Mouse (Mus musculus): ENCODE data around the gene Rab38. TPM values are rescaled to one million over a fixed set of nuclear protein-coding genes. Genes with fewer than 3 reads are reported as not detected.

The Rab38 gene
- polyA plus RNA-seq, 1 experiment, result 2.9 TPM

DNA sequence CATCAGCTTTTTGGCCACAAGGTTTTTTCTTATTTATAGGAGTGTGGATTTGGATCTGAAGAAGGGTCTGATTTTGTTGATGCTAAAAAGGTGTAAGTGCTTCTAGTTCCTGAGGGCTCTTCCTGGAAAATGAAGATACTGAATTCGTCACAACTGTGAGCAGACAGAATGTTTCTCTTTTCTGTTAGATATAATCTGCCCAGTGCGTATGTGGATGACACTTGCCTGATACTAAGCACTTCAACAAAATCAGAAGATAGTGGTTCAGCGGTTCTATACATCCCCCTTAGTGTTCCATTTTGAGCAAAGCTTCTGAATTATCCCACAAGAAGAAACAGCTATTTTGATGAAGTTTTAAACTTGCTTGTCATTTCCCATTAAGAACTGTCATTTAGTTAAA, 2.6 kb upstream of the Rab38 start:
- no peak overlapping the region for H3K27ac ChIP-seq (ENCODE audit: control insufficient read depth, insufficient read depth, low read depth, low read length, poor library complexity)
- no peaks in the 10 kb centered on the region for H3K4me1 ChIP-seq (ENCODE audit: control insufficient read depth, insufficient read depth, low read length)
- 64% methylated on average over 3 of the region's 3 CpGs for WGBS
- no peak overlapping the region for H3K4me3 ChIP-seq (replicated peaks; ENCODE audit: control insufficient read depth, low read depth, low read length)
- TF ChIP-seq CTCF (IDR thresholded peaks at IDR 0.05; ENCODE audit: control insufficient read depth, insufficient read depth, low read length) (no peak), POLR2A (IDR thresholded peaks at IDR 0.05; ENCODE audit: borderline replicate concordance, control insufficient read depth, low read depth, low read length) (no peak)

DNA sequence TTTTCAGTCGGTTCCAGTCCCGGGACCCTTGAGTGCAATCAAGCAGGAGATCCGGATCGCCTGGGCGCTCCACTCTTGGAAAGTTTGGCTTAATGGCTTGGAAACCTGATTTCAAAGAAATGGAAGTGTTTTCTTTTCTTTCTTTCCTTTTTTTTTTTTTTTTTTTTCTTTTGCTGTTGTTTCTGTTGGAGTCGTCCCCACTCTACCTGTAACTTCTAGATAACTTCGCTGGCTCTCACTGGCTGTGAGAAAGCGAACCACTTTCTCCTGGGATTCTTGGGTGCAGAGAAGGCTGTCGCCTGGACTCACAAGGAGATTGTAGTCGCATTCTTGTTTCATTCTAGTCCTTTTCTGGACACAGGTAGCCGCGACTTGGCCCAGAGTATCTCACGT, 615 bp downstream of the Rab38 start:
- TF ChIP-seq CTCF (IDR thresholded peaks at IDR 0.05; ENCODE audit: control insufficient read depth, insufficient read depth, low read length) (no peak), POLR2A (IDR thresholded peaks at IDR 0.05; ENCODE audit: borderline replicate concordance, control insufficient read depth, low read depth, low read length) (no peak)
- Histone ChIP-seq H3K27ac (ENCODE audit: control insufficient read depth, insufficient read depth, low read depth, low read length, poor library complexity) (no peak overlapping the region; the same call in 1 of the 2 replicates), H3K4me1 (ENCODE audit: control insufficient read depth, insufficient read depth, low read length) (no peaks in the 10 kb centered on the region), H3K4me3 (replicated peaks; ENCODE audit: control insufficient read depth, low read depth, low read length) (peak overlapping the region; percentile 82)
- under 1% methylated on average over 13 of the region's 13 CpGs for WGBS

DNA sequence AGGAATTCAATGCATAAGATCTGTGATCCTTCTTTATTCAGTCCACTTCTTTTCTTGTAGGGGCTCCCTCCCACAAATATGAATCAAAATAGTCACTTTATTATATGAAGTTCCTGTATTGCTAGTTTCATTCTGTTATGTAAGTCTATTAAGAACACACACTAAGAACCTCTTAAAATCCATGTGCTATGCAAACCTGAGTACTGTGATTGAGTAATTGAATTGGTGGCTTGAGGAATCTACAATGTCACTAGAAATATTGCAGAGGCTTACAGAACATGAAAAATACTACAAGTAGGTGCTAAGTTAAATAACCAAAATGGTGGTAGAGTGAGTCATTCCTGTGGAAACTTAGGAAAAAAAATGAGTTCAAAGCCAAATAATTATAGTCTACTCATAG, 10.2 kb downstream of the Rab38 start:
- Histone ChIP-seq H3K27ac (ENCODE audit: control insufficient read depth, insufficient read depth, low read depth, low read length, poor library complexity) (no peak overlapping the region), H3K4me1 (ENCODE audit: control insufficient read depth, insufficient read depth, low read length) (no peaks in the 10 kb centered on the region)
- TF ChIP-seq POLR2A (IDR thresholded peaks at IDR 0.05; ENCODE audit: borderline replicate concordance, control insufficient read depth, low read depth, low read length) (no peak), CTCF (IDR thresholded peaks at IDR 0.05; ENCODE audit: control insufficient read depth, insufficient read depth, low read length) (no peak)

DNA sequence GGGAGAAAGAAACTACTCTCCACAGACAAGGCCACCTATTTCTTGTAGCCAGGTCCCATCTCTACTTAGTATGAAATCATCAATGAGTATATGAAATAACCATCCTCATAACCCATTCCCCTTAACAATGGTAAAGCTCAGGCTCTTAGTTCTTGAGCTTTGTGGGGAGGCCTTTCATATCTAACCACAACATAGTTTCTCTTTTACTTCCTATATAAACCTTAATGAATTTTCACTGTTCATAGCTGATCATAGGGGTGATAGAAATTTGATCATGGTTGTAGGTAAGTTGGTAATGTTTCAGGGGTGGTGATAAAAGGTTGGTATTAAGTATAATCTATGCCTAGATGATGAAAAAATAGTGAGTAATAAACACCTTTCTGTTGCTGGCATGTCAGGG, 12.6 kb downstream of the Rab38 start:
- Histone ChIP-seq H3K4me1 (ENCODE audit: control insufficient read depth, insufficient read depth, low read length) (no peaks in the 10 kb centered on the region), H3K4me3 (replicated peaks; ENCODE audit: control insufficient read depth, low read depth, low read length) (no peak overlapping the region), H3K27ac (ENCODE audit: control insufficient read depth, insufficient read depth, low read depth, low read length, poor library complexity) (no peak overlapping the region)
- TF ChIP-seq POLR2A (IDR thresholded peaks at IDR 0.05; ENCODE audit: borderline replicate concordance, control insufficient read depth, low read depth, low read length), result no peak
- TF ChIP-seq CTCF (IDR thresholded peaks at IDR 0.05; ENCODE audit: control insufficient read depth, insufficient read depth, low read length), result no peak

More for the DNA sequence above, 10.2 kb downstream of the Rab38 start:
- no peak overlapping the region for H3K4me3 ChIP-seq (replicated peaks; ENCODE audit: control insufficient read depth, low read depth, low read length)

DNA sequence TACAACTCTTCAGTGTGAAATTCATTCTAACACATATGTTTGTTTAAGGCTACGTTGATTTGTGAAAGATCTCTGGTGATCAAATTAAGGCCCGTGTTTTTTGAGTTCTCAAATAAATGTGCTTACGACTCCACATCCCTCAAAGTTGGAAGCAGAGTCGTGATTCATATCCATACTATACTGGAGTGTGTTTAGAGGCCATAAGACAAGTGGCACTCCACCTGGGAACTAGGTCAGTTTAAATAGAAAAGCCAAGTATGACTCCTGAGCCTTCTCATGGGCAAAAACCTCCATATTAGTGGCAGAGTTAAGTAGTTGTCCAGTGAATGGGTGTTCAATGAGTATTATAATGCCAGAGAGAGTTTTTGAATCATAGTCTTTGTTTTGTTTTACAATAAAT, 13.4 kb downstream of the Rab38 start:
- Histone ChIP-seq H3K4me3 (replicated peaks; ENCODE audit: control insufficient read depth, low read depth, low read length) (no peak overlapping the region), H3K27ac (ENCODE audit: control insufficient read depth, insufficient read depth, low read depth, low read length, poor library complexity) (no peak overlapping the region), H3K4me1 (ENCODE audit: control insufficient read depth, insufficient read depth, low read length) (no peaks in the 10 kb centered on the region)
- 69% methylated on average over 4 of the region's 4 CpGs for WGBS
- TF ChIP-seq CTCF (IDR thresholded peaks at IDR 0.05; ENCODE audit: control insufficient read depth, insufficient read depth, low read length), result no peak
- TF ChIP-seq POLR2A (IDR thresholded peaks at IDR 0.05; ENCODE audit: borderline replicate concordance, control insufficient read depth, low read depth, low read length), result no peak

DNA sequence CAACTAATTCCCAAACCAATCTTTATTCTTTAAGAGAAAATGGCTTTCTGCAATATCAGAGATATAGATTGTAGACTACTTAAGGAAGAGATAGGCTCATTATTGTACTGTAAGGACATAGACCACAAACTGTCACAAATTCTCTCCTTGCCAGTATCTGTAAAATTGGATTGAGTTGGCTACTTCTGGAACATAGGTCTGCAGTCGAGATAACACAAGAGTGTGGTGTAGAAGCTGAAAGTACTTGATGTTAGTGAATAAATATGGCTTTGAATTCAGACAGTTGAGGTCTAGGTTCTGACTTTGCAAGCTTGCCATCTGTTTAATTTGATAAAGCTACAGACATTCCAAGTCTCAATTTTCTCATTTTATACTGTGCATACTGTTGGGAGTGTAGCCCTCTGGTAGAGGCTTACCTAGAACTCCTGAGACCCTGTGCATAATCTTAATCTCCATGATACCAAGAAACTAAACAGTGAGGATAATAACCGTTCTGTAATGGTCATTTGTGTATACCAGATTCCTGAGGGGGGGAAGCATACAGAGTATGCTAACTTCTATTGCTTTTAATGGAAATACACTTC, 15.3 kb downstream of the Rab38 start:
- Histone ChIP-seq H3K27ac (ENCODE audit: control insufficient read depth, insufficient read depth, low read depth, low read length, poor library complexity) (no peak overlapping the region), H3K4me3 (replicated peaks; ENCODE audit: control insufficient read depth, low read depth, low read length) (no peak overlapping the region), H3K4me1 (ENCODE audit: control insufficient read depth, insufficient read depth, low read length) (no peaks in the 10 kb centered on the region)
- 50% methylated on average over 2 of the region's 2 CpGs for WGBS
- TF ChIP-seq CTCF (IDR thresholded peaks at IDR 0.05; ENCODE audit: control insufficient read depth, insufficient read depth, low read length), result no peak

DNA sequence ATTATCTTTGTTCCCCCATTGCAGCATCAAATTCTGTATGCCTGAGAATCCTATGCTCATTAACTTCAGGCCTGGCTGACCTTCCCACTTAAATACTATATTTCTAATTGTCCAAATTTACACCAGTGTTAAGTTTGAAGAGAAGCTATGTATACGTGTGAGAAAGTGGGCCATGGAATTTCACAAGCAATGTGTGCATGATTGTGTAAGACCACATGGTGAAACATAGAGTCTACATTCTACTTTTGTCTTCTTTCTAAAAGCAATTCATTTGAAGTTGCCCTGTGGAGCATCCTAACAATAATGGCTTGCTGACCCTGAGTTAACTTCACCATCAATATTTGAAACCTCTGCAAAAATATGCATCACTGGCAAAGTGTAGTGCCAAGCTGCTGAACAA, 23.2 kb downstream of the Rab38 start:
- Histone ChIP-seq H3K4me1 (ENCODE audit: control insufficient read depth, insufficient read depth, low read length) (no peaks in the 10 kb centered on the region), H3K4me3 (replicated peaks; ENCODE audit: control insufficient read depth, low read depth, low read length) (no peak overlapping the region), H3K27ac (ENCODE audit: control insufficient read depth, insufficient read depth, low read depth, low read length, poor library complexity) (no peak overlapping the region)
- WGBS, result 32% methylated on average over 1 of the region's 1 CpGs
- TF ChIP-seq POLR2A (IDR thresholded peaks at IDR 0.05; ENCODE audit: borderline replicate concordance, control insufficient read depth, low read depth, low read length), result no peak
- TF ChIP-seq CTCF (IDR thresholded peaks at IDR 0.05; ENCODE audit: control insufficient read depth, insufficient read depth, low read length), result no peak

DNA sequence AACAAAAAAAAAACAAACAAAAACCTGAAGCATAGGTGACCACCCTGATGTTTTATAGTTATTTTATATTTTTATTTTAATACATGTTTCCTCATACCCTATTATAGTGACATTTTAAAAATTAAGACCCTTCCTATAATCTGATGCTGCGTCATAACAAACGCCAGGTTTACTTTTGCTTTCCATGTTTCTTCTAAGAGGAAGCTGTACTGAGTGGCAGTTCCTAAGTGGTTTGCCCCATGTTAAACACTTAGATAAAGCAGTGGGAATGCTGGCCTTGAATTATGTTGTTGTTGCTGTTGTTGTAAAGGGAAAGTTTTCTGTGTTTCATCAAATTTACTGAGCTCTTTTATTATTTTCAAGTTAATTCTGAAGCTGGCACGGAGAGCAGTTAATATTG, 27.8 kb downstream of the Rab38 start:
- TF ChIP-seq CTCF (IDR thresholded peaks at IDR 0.05; ENCODE audit: control insufficient read depth, insufficient read depth, low read length), result no peak
- TF ChIP-seq POLR2A (IDR thresholded peaks at IDR 0.05; ENCODE audit: borderline replicate concordance, control insufficient read depth, low read depth, low read length), result no peak
- Histone ChIP-seq H3K4me3 (replicated peaks; ENCODE audit: control insufficient read depth, low read depth, low read length) (no peak overlapping the region), H3K27ac (ENCODE audit: control insufficient read depth, insufficient read depth, low read depth, low read length, poor library complexity) (no peak overlapping the region), H3K4me1 (ENCODE audit: control insufficient read depth, insufficient read depth, low read length) (no peaks in the 10 kb centered on the region)
- WGBS, result 40% methylated on average over 3 of the region's 3 CpGs

DNA sequence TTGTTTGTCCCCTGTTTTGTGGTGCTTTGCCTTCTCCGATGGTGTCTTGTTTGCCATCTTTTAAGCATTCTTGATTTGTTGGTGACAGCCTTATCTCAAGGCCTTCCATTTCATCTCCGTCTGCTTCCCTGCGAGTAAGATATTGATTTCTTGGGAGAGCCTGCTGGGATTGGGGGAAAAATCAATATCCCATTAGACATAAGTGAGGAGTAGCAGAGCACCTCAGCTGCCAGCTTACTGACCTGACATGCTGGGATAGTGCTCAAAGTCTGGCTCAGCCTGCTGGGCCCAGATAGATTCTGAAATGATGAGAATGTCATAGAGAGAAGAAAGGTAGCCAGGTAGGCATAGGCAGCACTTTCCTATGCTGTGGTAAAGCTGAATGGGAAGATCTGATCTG, 37.7 kb downstream of the Rab38 start:
- Histone ChIP-seq H3K27ac (ENCODE audit: control insufficient read depth, insufficient read depth, low read depth, low read length, poor library complexity) (no peak overlapping the region), H3K4me1 (ENCODE audit: control insufficient read depth, insufficient read depth, low read length) (no peaks in the 10 kb centered on the region), H3K4me3 (replicated peaks; ENCODE audit: control insufficient read depth, low read depth, low read length) (no peak overlapping the region)
- TF ChIP-seq CTCF (IDR thresholded peaks at IDR 0.05; ENCODE audit: control insufficient read depth, insufficient read depth, low read length), result no peak
- no peak for TF ChIP-seq POLR2A (IDR thresholded peaks at IDR 0.05; ENCODE audit: borderline replicate concordance, control insufficient read depth, low read depth, low read length)
- 87% methylated on average over 3 of the region's 3 CpGs for WGBS

All from bone marrow, adult 2 months (tissue).